Mouse (Mus musculus): ENCODE measurements at regions not wholly inside any gene's neighbourhood (a gene's known extent, or its start where the extent isn't known, plus 50 kb on each side); places are given as distances from the start of the nearest gene placed in this dataset.

DNA sequence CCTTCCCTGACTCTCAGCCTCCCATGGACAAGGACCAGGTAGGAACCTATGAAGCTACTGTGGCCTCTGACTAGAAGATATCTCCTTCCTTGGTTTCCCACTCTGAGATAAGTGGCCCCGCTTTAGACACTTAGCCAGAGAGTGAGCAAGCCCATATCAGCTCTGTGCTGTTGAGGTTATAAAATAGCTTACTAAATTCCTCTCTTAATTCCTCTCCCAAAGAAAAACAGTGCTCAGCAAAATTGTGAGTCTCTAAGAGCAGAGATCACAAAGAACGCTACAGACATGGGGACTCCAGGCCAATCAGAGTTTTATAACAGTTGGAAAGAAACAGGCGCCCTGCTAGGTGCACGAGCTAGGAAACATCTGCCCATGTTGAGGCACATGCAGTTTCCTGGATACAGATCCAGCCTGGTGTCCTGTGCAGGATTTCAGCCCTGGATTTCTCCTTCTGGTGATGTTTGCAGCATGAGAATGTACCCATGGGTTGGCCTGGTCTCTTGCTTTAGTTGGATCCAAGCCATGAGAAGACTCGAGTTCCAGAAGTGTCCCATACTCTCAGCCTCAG, 108.9 kb upstream of the Arhgap28 start:
- TF ChIP-seq CTCF (IDR thresholded peaks at IDR 0.05; ENCODE audit: extremely low read depth, insufficient read depth, insufficient read length, insufficient replicate concordance) (no peak), POLR2A (IDR thresholded peaks at IDR 0.05; ENCODE audit: low read depth, low read length) (no peak)
